Mouse (Mus musculus) brain, embryonic 14.5 days (tissue): ENCODE data around the gene Fgf10. TPM values are rescaled to one million over a fixed set of nuclear protein-coding genes. Genes with fewer than 3 reads are reported as not detected.
A peak's percentile ranks its signal among the peaks of the same experiment; 100 is the strongest.

Experiments used
- DNase-seq: peaks from one replicate; pipeline ENCODE4 v3.0.0-alpha.2; 2011; ENCODE audit warnings: low read depth
- CTCF ChIP-seq: fragments of 200-500 bp; IDR thresholded peaks from 2 replicates; pipeline ENCODE4 v1.5.1; 2012; ENCODE audit warnings: inconsistent platforms, mild to moderate bottlenecking, moderate library complexity, borderline replicate concordance; ENCODE audit not compliant: insufficient read depth, insufficient read length; ENCODE audit errors: extremely low read depth
- POLR2A ChIP-seq: fragments of 200-500 bp; IDR thresholded peaks from 2 replicates; pipeline ENCODE4 v1.6.1; 2012; ENCODE audit warnings: mild to moderate bottlenecking, inconsistent platforms, borderline replicate concordance; ENCODE audit not compliant: poor library complexity, insufficient read depth, insufficient read length, severe bottlenecking; ENCODE audit errors: extremely low read depth
- polyA plus RNA-seq: library from polyadenylated mRNA; depleted of rRNA; stranded (reverse); fragments of >200 nt; gene quantifications from 2 replicates; pipeline ENCODE4 v1.2.3, GENCODE M21; 2012

The Fgf10 gene
- polyA plus RNA-seq, 1 experiment = 1.3 TPM

GRCm38 (mm10) chr13:118695103-118695502 lies 25.5 kb downstream of the Fgf10 start:
- TF ChIP-seq CTCF (no peak), POLR2A (no peak)
- DNase-seq = no peak

- TF ChIP-seq POLR2A = no peak
- no peak for DNase-seq
These were observed 34.1 kb downstream of the Fgf10 start for GRCm38 (mm10) chr13:118703727-118704126.

GRCm38 (mm10) chr13:118705716-118706115 lies 36.1 kb downstream of the Fgf10 start:
- TF ChIP-seq CTCF (no peak), POLR2A (no peak)
- no peak for DNase-seq

- TF ChIP-seq CTCF (no peak), POLR2A (no peak)
- DNase-seq = no peak
These were observed 40.3 kb downstream of the Fgf10 start for GRCm38 (mm10) chr13:118709912-118710311.

- DNase-seq = peak; percentile 42
- TF ChIP-seq POLR2A = no peak
- TF ChIP-seq CTCF = no peak
These were observed 44.1 kb downstream of the Fgf10 start for GRCm38 (mm10) chr13:118713626-118714150.

- TF ChIP-seq CTCF (no peak), POLR2A (no peak)
- DNase-seq = peak; percentile 68
These were observed 44.9 kb downstream of the Fgf10 start for GRCm38 (mm10) chr13:118714284-118715065.

- TF ChIP-seq CTCF = no peak
- TF ChIP-seq POLR2A = no peak
- peak; percentile 51 for DNase-seq
These were observed 45.8 kb downstream of the Fgf10 start for GRCm38 (mm10) chr13:118715066-118716018.

- TF ChIP-seq POLR2A (no peak), CTCF (no peak)
- DNase-seq = peak; percentile 25
These were observed 46.7 kb downstream of the Fgf10 start for GRCm38 (mm10) chr13:118716265-118716664.

GRCm38 (mm10) chr13:118716726-118717125 lies 47.1 kb downstream of the Fgf10 start:
- TF ChIP-seq CTCF (no peak), POLR2A (no peak)
- no peak for DNase-seq

- TF ChIP-seq POLR2A (no peak), CTCF (no peak)
These were observed 48.8 kb downstream of the Fgf10 start for GRCm38 (mm10) chr13:118718396-118718795.

GRCm38 (mm10) chr13:118721668-118722067 lies 52.1 kb downstream of the Fgf10 start:
- DNase-seq = no peak
- no peak for TF ChIP-seq CTCF
- no peak for TF ChIP-seq POLR2A

More at GRCm38 (mm10) chr13:118718396-118718795, 48.8 kb downstream of the Fgf10 start:
- DNase-seq = no peak
